Mouse (Mus musculus): ENCODE results near the gene Il3ra. TPM values are rescaled to one million over a fixed set of nuclear protein-coding genes. Genes with fewer than 3 reads are reported as not detected.

Il3ra gene
- polyA plus RNA-seq (2012; ENCODE audit: insufficient read depth, insufficient read length, low replicate concordance, missing spikeins) = not detected in 2 replicates

GRCm38 (mm10) chr14:14345948-14346812, at the start of gene Il3ra:
Gene Il3ra, plus strand, starts transcription at chr14:14346275.
- TF ChIP-seq POLR2A (IDR thresholded peaks at IDR 0.05; ENCODE audit: insufficient read depth, low read depth, low read length) (no peak; the same call in 1 of the 2 replicates), CTCF (IDR thresholded peaks at IDR 0.05; ENCODE audit: insufficient read depth, low read depth, low read length) (no peak)
- 0 out of 2 replicates have a peak, but pooled peaks cover 4% of the 10 kb centered on the region for H3K4me1 ChIP-seq (ENCODE audit: control insufficient read depth, insufficient read depth, low read length)
- peak within 1 kb of the TSS; percentile 79 for H3K4me3 ChIP-seq (ENCODE audit: insufficient read depth, low read depth, low read length)
- H3K27ac ChIP-seq (ENCODE audit: insufficient read depth, low read depth, low read length) = peak within 1 kb of the TSS; percentile 73; the same call in 1 of the 2 replicates
- 1% methylated on average over 69 of the region's 69 CpGs for WGBS

GRCm38 (mm10) chr14:14308938-14309337, 37.1 kb upstream of the Il3ra start:
- no peak for TF ChIP-seq CTCF (IDR thresholded peaks at IDR 0.05; ENCODE audit: insufficient read depth, low read depth, low read length)
- no peak for TF ChIP-seq POLR2A (IDR thresholded peaks at IDR 0.05; ENCODE audit: insufficient read depth, low read depth, low read length)
- 57% methylated on average over 16 of the region's 16 CpGs for WGBS
- H3K4me3 ChIP-seq (ENCODE audit: insufficient read depth, low read depth, low read length) = no peak overlapping the region

GRCm38 (mm10) chr14:14309416-14309815, 36.7 kb upstream of the Il3ra start:
- no peaks in the 10 kb centered on the region for H3K4me1 ChIP-seq (ENCODE audit: control insufficient read depth, insufficient read depth, low read length)
- no peak for TF ChIP-seq CTCF (IDR thresholded peaks at IDR 0.05; ENCODE audit: insufficient read depth, low read depth, low read length)
- no peak for TF ChIP-seq POLR2A (IDR thresholded peaks at IDR 0.05; ENCODE audit: insufficient read depth, low read depth, low read length)
- WGBS = 63% methylated on average over 14 of the region's 14 CpGs
- H3K4me3 ChIP-seq (ENCODE audit: insufficient read depth, low read depth, low read length) = no peak overlapping the region
- no peak overlapping the region for H3K27ac ChIP-seq (ENCODE audit: insufficient read depth, low read depth, low read length)

More at GRCm38 (mm10) chr14:14308938-14309337, 37.1 kb upstream of the Il3ra start:
- Histone ChIP-seq H3K4me1 (ENCODE audit: control insufficient read depth, insufficient read depth, low read length) (no peaks in the 10 kb centered on the region), H3K27ac (ENCODE audit: insufficient read depth, low read depth, low read length) (no peak overlapping the region)

GRCm38 (mm10) chr14:14322528-14322927, 23.5 kb upstream of the Il3ra start, which contains the start of gene Olfr31:
Gene Olfr31, plus strand, starts transcription at chr14:14322828.
- no peak within 1 kb of the TSS for H3K27ac ChIP-seq (ENCODE audit: insufficient read depth, low read depth, low read length)
- TF ChIP-seq POLR2A (IDR thresholded peaks at IDR 0.05; ENCODE audit: insufficient read depth, low read depth, low read length) (no peak), CTCF (IDR thresholded peaks at IDR 0.05; ENCODE audit: insufficient read depth, low read depth, low read length) (no peak)
- no peak within 1 kb of the TSS for H3K4me3 ChIP-seq (ENCODE audit: insufficient read depth, low read depth, low read length)
- no peaks in the 10 kb centered on the region for H3K4me1 ChIP-seq (ENCODE audit: control insufficient read depth, insufficient read depth, low read length)

GRCm38 (mm10) chr14:14345113-14345871, 783 bp upstream of the Il3ra start:
- peak overlapping the region; percentile 79 for H3K4me3 ChIP-seq (ENCODE audit: insufficient read depth, low read depth, low read length)
- 0 out of 2 replicates have a peak, but pooled peaks cover 4% of the 10 kb centered on the region for H3K4me1 ChIP-seq (ENCODE audit: control insufficient read depth, insufficient read depth, low read length)
- 0 out of 2 replicates have a peak, but pooled peaks have one; percentile 37 for TF ChIP-seq POLR2A (IDR thresholded peaks at IDR 0.05; ENCODE audit: insufficient read depth, low read depth, low read length)
- TF ChIP-seq CTCF (IDR thresholded peaks at IDR 0.05; ENCODE audit: insufficient read depth, low read depth, low read length) = peak; percentile 29; the same call in 1 of the 2 replicates
- 2% methylated on average over 40 of the region's 40 CpGs for WGBS
- H3K27ac ChIP-seq (ENCODE audit: insufficient read depth, low read depth, low read length) = no peak overlapping the region

GRCm38 (mm10) chr14:14346813-14347100, 682 bp downstream of the Il3ra start:
- H3K27ac ChIP-seq (ENCODE audit: insufficient read depth, low read depth, low read length) = no peak overlapping the region
- no peak for TF ChIP-seq CTCF (IDR thresholded peaks at IDR 0.05; ENCODE audit: insufficient read depth, low read depth, low read length)
- TF ChIP-seq POLR2A (IDR thresholded peaks at IDR 0.05; ENCODE audit: insufficient read depth, low read depth, low read length) = no peak
- WGBS = 38% methylated on average over 16 of the region's 16 CpGs
- H3K4me3 ChIP-seq (ENCODE audit: insufficient read depth, low read depth, low read length) = peak overlapping the region; percentile 79
- 0 out of 2 replicates have a peak, but pooled peaks cover 4% of the 10 kb centered on the region for H3K4me1 ChIP-seq (ENCODE audit: control insufficient read depth, insufficient read depth, low read length)

GRCm38 (mm10) chr14:14347151-14347835, 1.2 kb downstream of the Il3ra start:
- Histone ChIP-seq H3K27ac (ENCODE audit: insufficient read depth, low read depth, low read length) (no peak overlapping the region), H3K4me3 (ENCODE audit: insufficient read depth, low read depth, low read length) (no peak overlapping the region), H3K4me1 (ENCODE audit: control insufficient read depth, insufficient read depth, low read length) (0 out of 2 replicates have a peak, but pooled peaks cover 4% of the 10 kb centered on the region)
- no peak for TF ChIP-seq CTCF (IDR thresholded peaks at IDR 0.05; ENCODE audit: insufficient read depth, low read depth, low read length)
- TF ChIP-seq POLR2A (IDR thresholded peaks at IDR 0.05; ENCODE audit: insufficient read depth, low read depth, low read length) = no peak
- 88% methylated on average over 17 of the region's 17 CpGs for WGBS

GRCm38 (mm10) chr14:14347836-14348621, 2.0 kb downstream of the Il3ra start:
- no peak overlapping the region for H3K27ac ChIP-seq (ENCODE audit: insufficient read depth, low read depth, low read length)
- H3K4me3 ChIP-seq (ENCODE audit: insufficient read depth, low read depth, low read length) = no peak overlapping the region
- TF ChIP-seq POLR2A (IDR thresholded peaks at IDR 0.05; ENCODE audit: insufficient read depth, low read depth, low read length) = no peak
- no peak for TF ChIP-seq CTCF (IDR thresholded peaks at IDR 0.05; ENCODE audit: insufficient read depth, low read depth, low read length)
- 0 out of 2 replicates have a peak, but pooled peaks cover 4% of the 10 kb centered on the region for H3K4me1 ChIP-seq (ENCODE audit: control insufficient read depth, insufficient read depth, low read length)
- WGBS = 95% methylated on average over 14 of the region's 14 CpGs
